Mouse (Mus musculus): ENCODE results near the gene Ciao2a. TPM values are rescaled to one million over a fixed set of nuclear protein-coding genes. Genes with fewer than 3 reads are reported as not detected.

Gene Ciao2a
- polyA plus RNA-seq, 1 experiment, result 19.6 TPM

- no peak for TF ChIP-seq GATA1 (IDR thresholded peaks at IDR 0.05; ENCODE audit: low read length)
These were observed 45.0 kb downstream of the Ciao2a start for GRCm38 (mm10) chr9:66171275-66171921.

- no peak for TF ChIP-seq GATA1 (IDR thresholded peaks at IDR 0.05; ENCODE audit: low read length)
These were observed 47.0 kb downstream of the Ciao2a start for GRCm38 (mm10) chr9:66173316-66173855.

- TF ChIP-seq GATA1 (IDR thresholded peaks at IDR 0.05; ENCODE audit: low read length), result no peak
These were observed 48.6 kb downstream of the Ciao2a start for GRCm38 (mm10) chr9:66174985-66175384.

GRCm38 (mm10) chr9:66177975-66178374 lies 51.6 kb downstream of the Ciao2a start:
- TF ChIP-seq GATA1 (IDR thresholded peaks at IDR 0.05; ENCODE audit: low read length), result no peak

GRCm38 (mm10) chr9:66179795-66180194 lies 53.4 kb downstream of the Ciao2a start:
- TF ChIP-seq GATA1 (IDR thresholded peaks at IDR 0.05; ENCODE audit: low read length), result no peak

GRCm38 (mm10) chr9:66181126-66181825 lies 54.9 kb downstream of the Ciao2a start:
- no peak for TF ChIP-seq GATA1 (IDR thresholded peaks at IDR 0.05; ENCODE audit: low read length)

GRCm38 (mm10) chr9:66181826-66182678 lies 55.6 kb downstream of the Ciao2a start:
- peak; percentile 94 for TF ChIP-seq GATA1 (IDR thresholded peaks at IDR 0.05; ENCODE audit: low read length)

- TF ChIP-seq GATA1 (IDR thresholded peaks at IDR 0.05; ENCODE audit: low read length), result no peak
These were observed 56.2 kb downstream of the Ciao2a start for GRCm38 (mm10) chr9:66182679-66182993.

- TF ChIP-seq GATA1 (IDR thresholded peaks at IDR 0.05; ENCODE audit: low read length), result no peak
These were observed 56.6 kb downstream of the Ciao2a start for GRCm38 (mm10) chr9:66183023-66183422.

- TF ChIP-seq GATA1 (IDR thresholded peaks at IDR 0.05; ENCODE audit: low read length), result no peak
These were observed 58.2 kb downstream of the Ciao2a start for GRCm38 (mm10) chr9:66184572-66184971.

- no peak for TF ChIP-seq GATA1 (IDR thresholded peaks at IDR 0.05; ENCODE audit: low read length)
These were observed 60.0 kb downstream of the Ciao2a start for GRCm38 (mm10) chr9:66186426-66186825.

Other genes starting within 250 kb of the Ciao2a start
- gene Pclaf, start 236.4 kb upstream of the Ciao2a start, polyA plus RNA-seq (2012), result 1.4 and 2.1 TPM in 2 replicates
- gene Trip4, start 217.8 kb upstream of the Ciao2a start, polyA plus RNA-seq (2012), result 1.9 and 3.3 TPM in 2 replicates
- 6.5 and 8.1 TPM in 2 replicates for gene Csnk1g1, start 217.7 kb upstream of the Ciao2a start, polyA plus RNA-seq (2012)
- gene Ppib, start 66.4 kb upstream of the Ciao2a start, polyA plus RNA-seq (2012), result 31.6 and 94.9 TPM in 2 replicates
- 0.02 TPM in 1 of 2 replicates, not detected in the other for gene Snx22, start 56.9 kb upstream of the Ciao2a start, polyA plus RNA-seq (2012)
- gene Snx1, start within 50 bp of the Ciao2a start, polyA plus RNA-seq (2012), result 211 and 311 TPM in 2 replicates
- gene Dapk2, start 31.6 kb downstream of the Ciao2a start, polyA plus RNA-seq (2012), result 20.6 and 28.5 TPM in 2 replicates
- 9.6 and 10.1 TPM in 2 replicates for gene Herc1, start 223.8 kb downstream of the Ciao2a start, polyA plus RNA-seq (2012)

Data from G1E-ER4 (cell line).